Mouse (Mus musculus): Measurements from ENCODE around the gene Klc3. TPM values are rescaled to one million over a fixed set of nuclear protein-coding genes. Genes with fewer than 3 reads are reported as not detected.
A peak's percentile ranks its signal among the peaks of the same experiment; 100 is the strongest.

The Klc3 gene
- polyA plus RNA-seq, 1 experiment from 2014 or later = 10.4 TPM

GRCm38 (mm10) chr7:19404476-19404875, 572 bp upstream of the Klc3 start, which contains the start of gene Ckm:
TSS of gene Ckm (plus strand) at chr7:19404776.
- Histone ChIP-seq H3K27me3 (replicated peaks) (peaks cover 33% of the 10 kb centered on the region), H3K27ac (no peak within 1 kb of the TSS), H3K4me1 (peaks cover 8% of the 10 kb centered on the region; the same call in 1 of the 2 replicates), H3K4me2 (peak within 1 kb of the TSS; percentile 79), H3K9me3 (no peaks in the 10 kb centered on the region), H3K36me3 (no peaks in the 10 kb centered on the region), H3K4me3 (replicated peaks) (peak within 1 kb of the TSS; percentile 62), H3K9ac (peak within 1 kb of the TSS; percentile 44; the same call in 1 of the 2 replicates)
- no peak for ATAC-seq (ENCODE audit: insufficient read depth, low FRiP score, low read depth)
- 48% methylated on average over 7 of the region's 7 CpGs for WGBS

DNA sequence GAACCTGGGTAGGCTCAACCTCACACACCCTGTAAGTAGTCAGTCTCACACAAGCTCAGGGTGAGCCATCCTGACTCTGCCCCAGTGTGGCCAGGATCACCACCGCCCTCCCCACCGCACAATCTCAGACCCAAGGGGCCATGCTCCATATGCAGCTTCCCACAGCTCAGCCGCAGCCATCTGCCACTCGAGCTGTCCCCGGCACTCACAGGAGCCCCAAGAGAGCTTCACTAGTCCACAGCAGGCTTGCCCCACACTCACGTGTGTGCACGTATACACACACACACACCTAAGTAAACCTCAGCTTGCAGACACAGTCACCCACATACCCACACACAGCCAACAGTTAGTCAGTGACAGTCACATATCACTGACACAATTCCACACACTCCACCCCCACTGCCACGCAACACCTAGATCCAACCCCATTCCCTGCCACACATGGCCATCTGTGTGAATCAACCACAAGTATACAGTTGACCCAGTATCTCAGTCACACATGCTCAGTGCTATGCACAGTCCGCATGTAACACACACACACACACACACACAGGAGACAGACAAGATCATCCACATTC, 1.3 kb downstream of the Klc3 start:
- Histone ChIP-seq H3K27ac (no peak overlapping the region), H3K4me2 (no peak overlapping the region), H3K4me3 (replicated peaks) (no peak overlapping the region), H3K27me3 (replicated peaks) (peaks cover 36% of the 10 kb centered on the region), H3K9ac (no peak overlapping the region), H3K9me3 (no peaks in the 10 kb centered on the region), H3K4me1 (peaks cover 12% of the 10 kb centered on the region), H3K36me3 (no peaks in the 10 kb centered on the region)
- WGBS = 81% methylated on average over 9 of the region's 9 CpGs
- no peak for ATAC-seq (ENCODE audit: insufficient read depth, low FRiP score, low read depth)

- Histone ChIP-seq H3K27ac (no peak overlapping the region), H3K4me2 (no peak overlapping the region)
Observed at GRCm38 (mm10) chr7:19400946-19401345, 3.0 kb downstream of the Klc3 start.

DNA sequence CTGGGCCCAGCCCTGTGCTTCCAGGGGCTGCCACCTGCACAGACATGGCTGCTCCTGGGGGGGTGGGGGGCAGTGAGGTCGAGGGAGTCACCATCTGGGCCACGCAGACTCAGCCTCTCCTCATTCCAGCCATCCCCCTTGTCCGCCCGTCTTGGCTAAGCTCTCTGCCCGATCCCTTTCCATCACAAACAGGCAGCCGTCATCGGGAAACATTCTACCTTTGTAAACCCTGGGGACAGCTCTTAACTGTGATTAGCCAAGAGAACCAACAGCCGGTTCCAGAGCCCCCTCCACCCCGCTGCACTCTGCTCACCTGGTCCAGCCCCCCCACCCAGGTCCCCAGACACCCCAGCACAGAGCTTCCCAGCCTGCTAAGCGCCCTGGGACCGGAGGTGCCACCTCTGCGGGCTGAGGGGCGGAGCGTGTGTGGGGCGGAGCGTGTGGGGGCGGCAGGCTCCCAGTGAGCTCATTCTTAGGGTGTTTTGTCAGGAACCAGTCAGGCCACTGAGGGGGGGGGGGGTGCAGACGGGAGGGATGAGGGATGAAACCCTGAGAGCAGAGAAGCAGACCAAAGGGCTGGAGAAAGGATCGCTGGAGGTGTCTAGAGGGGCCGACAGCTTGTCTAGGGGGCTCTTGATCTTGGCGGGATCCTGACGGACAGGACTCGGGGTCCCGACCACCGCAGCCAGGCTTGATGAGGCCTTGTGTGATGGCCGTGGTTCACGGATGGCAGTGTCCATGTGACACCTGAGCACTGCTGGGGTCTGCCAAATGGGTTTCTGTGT, 4.2 kb downstream of the Klc3 start:
- Histone ChIP-seq H3K4me1 (peaks cover 12% of the 10 kb centered on the region), H3K27ac (peak overlapping the region; percentile 7; the same call in 1 of the 2 replicates), H3K9me3 (no peaks in the 10 kb centered on the region), H3K4me3 (replicated peaks) (peak overlapping the region; percentile 30), H3K36me3 (peaks cover 8% of the 10 kb centered on the region; the same call in 1 of the 2 replicates), H3K9ac (0 out of 2 replicates have a peak overlapping the region, but pooled peaks have one; percentile 19), H3K27me3 (replicated peaks) (peaks cover 26% of the 10 kb centered on the region), H3K4me2 (peak overlapping the region; percentile 56)
- peak; percentile 44 for ATAC-seq (ENCODE audit: insufficient read depth, low FRiP score, low read depth)
- WGBS = 3% methylated on average over 27 of the region's 27 CpGs

More at GRCm38 (mm10) chr7:19400946-19401345, 3.0 kb downstream of the Klc3 start:
- no peak for ATAC-seq (ENCODE audit: insufficient read depth, low FRiP score, low read depth)
- Histone ChIP-seq H3K9ac (no peak overlapping the region), H3K9me3 (no peaks in the 10 kb centered on the region), H3K36me3 (no peaks in the 10 kb centered on the region), H3K4me3 (replicated peaks) (no peak overlapping the region), H3K4me1 (peaks cover 12% of the 10 kb centered on the region), H3K27me3 (replicated peaks) (peaks cover 36% of the 10 kb centered on the region)
- WGBS = 76% methylated on average over 4 of the region's 4 CpGs

DNA sequence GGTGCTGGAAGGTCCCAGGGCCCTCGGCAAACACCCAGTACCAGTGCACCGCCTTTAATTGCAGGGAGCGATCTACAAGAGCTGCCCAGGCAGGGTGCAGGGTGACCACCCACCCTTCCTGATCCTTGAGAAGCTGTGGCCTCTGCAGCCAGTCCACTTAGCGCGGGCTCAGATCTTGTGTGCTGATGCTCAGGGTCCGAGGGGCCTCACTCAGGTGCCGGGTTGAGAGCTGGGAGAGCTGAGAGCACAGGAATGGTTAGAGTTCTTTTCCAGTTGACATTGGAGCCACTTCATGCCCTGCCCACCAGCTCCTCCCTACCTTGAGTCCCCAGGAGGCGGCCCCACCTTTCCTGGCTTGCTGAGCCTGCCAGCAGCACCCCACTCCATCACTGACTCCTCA, 9.4 kb downstream of the Klc3 start:
- H3K27me3 ChIP-seq (replicated peaks) = peaks cover 3% of the 10 kb centered on the region; the same call in 1 of the 2 replicates
- 81% methylated on average over 8 of the region's 8 CpGs for WGBS
- H3K9me3 ChIP-seq = no peaks in the 10 kb centered on the region
- H3K27ac ChIP-seq = no peak overlapping the region
- H3K9ac ChIP-seq = no peak overlapping the region
- peaks cover 53% of the 10 kb centered on the region for H3K36me3 ChIP-seq
- no peak for ATAC-seq (ENCODE audit: insufficient read depth, low FRiP score, low read depth)
- no peak overlapping the region for H3K4me3 ChIP-seq (replicated peaks)
- H3K4me2 ChIP-seq = no peak overlapping the region
- H3K4me1 ChIP-seq = peaks cover 3% of the 10 kb centered on the region; the same call in 1 of the 2 replicates

DNA sequence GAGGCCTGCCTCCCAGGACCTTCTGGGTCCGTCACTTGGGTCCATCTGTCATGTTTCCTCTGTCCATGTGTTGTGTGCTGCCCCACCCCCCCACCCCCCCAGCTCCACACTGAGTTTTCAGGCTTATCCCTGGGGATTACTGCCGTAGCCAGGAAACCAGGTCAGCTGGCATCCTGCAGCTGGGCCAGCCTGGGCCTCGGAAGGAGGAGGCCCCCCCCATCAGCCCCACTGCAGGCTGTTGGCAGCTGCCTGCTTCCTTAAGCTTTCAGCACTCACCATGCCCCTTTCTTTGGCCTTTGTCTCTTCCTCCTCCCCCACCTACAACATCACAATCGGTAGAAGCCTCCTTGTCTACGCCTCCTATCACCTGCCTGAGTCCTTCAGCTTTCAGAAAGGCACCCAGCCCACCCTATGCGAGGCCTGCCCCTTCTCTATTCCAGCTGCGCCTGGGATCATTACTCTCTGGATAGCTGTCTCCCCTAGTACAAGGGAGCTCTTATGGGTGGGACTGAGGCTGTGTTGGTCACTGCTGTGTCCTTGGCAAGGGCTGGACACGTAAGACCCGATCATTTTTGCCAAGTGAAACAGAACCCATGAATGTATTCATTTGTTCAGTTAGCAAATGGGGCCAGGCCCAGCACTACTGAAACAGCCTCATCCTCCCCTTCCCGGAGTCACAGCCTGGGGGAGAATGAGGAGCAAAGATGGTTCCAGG, 15.0 kb downstream of the Klc3 start:
- no peak for ATAC-seq (ENCODE audit: insufficient read depth, low FRiP score, low read depth)
- no peaks in the 10 kb centered on the region for H3K27me3 ChIP-seq (replicated peaks)
- no peaks in the 10 kb centered on the region for H3K9me3 ChIP-seq
- no peak overlapping the region for H3K9ac ChIP-seq
- no peaks in the 10 kb centered on the region for H3K4me1 ChIP-seq
- H3K36me3 ChIP-seq = peaks cover 64% of the 10 kb centered on the region
- no peak overlapping the region for H3K4me2 ChIP-seq
- H3K4me3 ChIP-seq (replicated peaks) = no peak overlapping the region
- 80% methylated on average over 10 of the region's 10 CpGs for WGBS
- H3K27ac ChIP-seq = no peak overlapping the region

GRCm38 (mm10) chr7:19383708-19384107, 20.2 kb downstream of the Klc3 start:
- H3K9ac ChIP-seq = no peak overlapping the region
- peaks cover 10% of the 10 kb centered on the region for H3K4me1 ChIP-seq
- H3K4me3 ChIP-seq (replicated peaks) = no peak overlapping the region
- H3K36me3 ChIP-seq = peaks cover 20% of the 10 kb centered on the region
- 84% methylated on average over 9 of the region's 9 CpGs for WGBS
- no peaks in the 10 kb centered on the region for H3K9me3 ChIP-seq
- no peak overlapping the region for H3K27ac ChIP-seq
- no peaks in the 10 kb centered on the region for H3K27me3 ChIP-seq (replicated peaks)
- no peak for ATAC-seq (ENCODE audit: insufficient read depth, low FRiP score, low read depth)
- no peak overlapping the region for H3K4me2 ChIP-seq

DNA sequence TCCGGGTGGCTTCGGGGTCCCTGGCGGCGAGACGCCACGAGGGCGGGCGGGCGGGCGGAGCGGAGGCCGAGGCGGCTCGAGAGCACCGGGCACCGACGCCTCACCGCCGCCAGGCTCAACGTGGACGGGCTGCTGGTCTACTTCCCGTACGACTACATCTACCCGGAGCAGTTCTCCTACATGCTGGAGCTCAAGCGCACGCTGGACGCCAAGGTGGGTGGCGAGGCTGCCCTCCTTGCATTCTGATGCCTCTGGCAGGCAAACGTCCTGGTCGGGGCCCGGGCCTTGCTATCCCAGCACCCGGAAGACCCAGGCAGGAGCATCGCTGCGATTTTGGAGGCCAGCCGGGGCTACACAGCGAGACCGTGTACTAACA, 21.8 kb downstream of the Klc3 start:
- Histone ChIP-seq H3K4me2 (peak overlapping the region; percentile 70), H3K4me1 (peaks cover 10% of the 10 kb centered on the region), H3K9me3 (no peaks in the 10 kb centered on the region), H3K9ac (peak overlapping the region; percentile 92), H3K4me3 (replicated peaks) (peak overlapping the region; percentile 95), H3K27ac (peak overlapping the region; percentile 22; the same call in 1 of the 2 replicates), H3K36me3 (peaks cover 16% of the 10 kb centered on the region), H3K27me3 (replicated peaks) (no peaks in the 10 kb centered on the region)
- peak; percentile 52 for ATAC-seq (ENCODE audit: insufficient read depth, low FRiP score, low read depth)
- under 1% methylated on average over 34 of the region's 37 CpGs for WGBS

DNA sequence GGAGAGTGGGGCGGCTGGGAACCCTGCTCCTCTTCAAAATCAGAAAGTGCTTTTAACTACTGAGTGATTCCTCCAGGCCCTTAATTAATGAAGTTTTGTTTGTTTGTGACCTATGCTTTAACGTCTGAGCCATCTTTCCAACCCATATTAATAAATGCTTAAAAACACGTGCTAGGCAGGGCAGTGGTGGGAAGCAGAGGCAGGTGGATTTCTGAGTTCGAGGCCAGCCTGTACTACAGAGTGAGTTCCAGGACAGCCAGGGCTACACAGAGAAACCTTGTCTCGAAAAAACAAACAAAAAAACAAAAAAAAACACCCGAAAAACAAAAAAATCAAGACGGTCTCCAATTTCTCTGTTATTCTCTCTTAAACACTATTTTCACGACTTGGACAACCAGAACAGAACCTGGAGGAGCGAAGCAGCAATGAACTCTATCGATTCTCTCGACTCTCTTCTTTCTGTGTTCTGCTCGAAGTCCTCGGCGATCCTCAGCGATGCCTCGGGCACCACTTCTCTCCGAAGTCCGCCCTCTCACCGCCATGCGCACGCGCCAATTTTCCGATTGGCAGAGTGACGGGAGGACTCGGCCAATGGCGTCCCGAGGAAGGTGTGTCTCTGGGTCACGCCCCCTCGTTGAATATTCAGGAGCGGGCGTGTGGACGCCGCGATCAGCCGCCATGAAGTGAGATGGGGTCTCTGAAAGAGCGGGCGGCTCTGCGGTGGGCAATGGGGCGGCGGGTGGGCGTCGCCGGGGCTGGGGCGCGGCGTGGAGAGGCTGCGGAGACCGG, 22.3 kb downstream of the Klc3 start, which contains the start of gene Ercc2:
TSS of gene Ercc2 (plus strand) at position 634 of the 789 bp plus-strand sequence.
- peak within 1 kb of the TSS; percentile 70 for H3K4me2 ChIP-seq
- peaks cover 10% of the 10 kb centered on the region for H3K4me1 ChIP-seq
- peak within 1 kb of the TSS; percentile 92 for H3K9ac ChIP-seq
- peak; percentile 96 for ATAC-seq (ENCODE audit: insufficient read depth, low FRiP score, low read depth)
- H3K4me3 ChIP-seq (replicated peaks) = peak within 1 kb of the TSS; percentile 95
- no peaks in the 10 kb centered on the region for H3K9me3 ChIP-seq
- peaks cover 10% of the 10 kb centered on the region; the same call in 1 of the 2 replicates for H3K36me3 ChIP-seq
- H3K27me3 ChIP-seq (replicated peaks) = no peaks in the 10 kb centered on the region
- WGBS = 6% methylated on average over 48 of the region's 48 CpGs
- H3K27ac ChIP-seq = peak within 1 kb of the TSS; percentile 22; the same call in 1 of the 2 replicates

- Histone ChIP-seq H3K36me3 (no peaks in the 10 kb centered on the region), H3K4me3 (replicated peaks) (no peak overlapping the region), H3K27me3 (replicated peaks) (no peaks in the 10 kb centered on the region), H3K4me2 (no peak overlapping the region), H3K4me1 (peaks cover 7% of the 10 kb centered on the region), H3K27ac (no peak overlapping the region), H3K9ac (no peak overlapping the region), H3K9me3 (no peaks in the 10 kb centered on the region)
- ATAC-seq (ENCODE audit: insufficient read depth, low FRiP score, low read depth) = no peak
- 60% methylated on average over 8 of the region's 8 CpGs for WGBS
Observed at GRCm38 (mm10) chr7:19378049-19378448, 25.9 kb downstream of the Klc3 start.

DNA sequence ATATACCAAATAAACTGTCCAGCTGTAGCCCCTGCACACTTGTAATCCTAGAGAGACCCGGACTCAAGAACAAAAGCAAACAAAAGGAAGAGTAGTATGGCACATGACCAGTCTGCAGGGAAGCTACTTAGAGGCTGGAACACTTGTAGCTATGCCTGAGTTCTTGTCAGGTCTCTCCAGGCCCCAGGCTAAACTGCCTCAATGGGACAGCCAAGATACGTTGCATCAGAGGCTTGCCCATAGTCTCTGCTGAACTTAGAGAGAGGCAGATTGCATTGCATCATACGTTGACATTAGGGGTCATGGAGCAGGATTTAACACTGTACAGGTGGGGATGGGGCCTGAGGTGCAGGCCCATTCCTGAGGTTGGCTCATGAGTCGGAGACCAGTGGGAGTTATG, 27.9 kb downstream of the Klc3 start:
- no peak for ATAC-seq (ENCODE audit: insufficient read depth, low FRiP score, low read depth)
- Histone ChIP-seq H3K9me3 (no peaks in the 10 kb centered on the region), H3K4me3 (replicated peaks) (no peak overlapping the region), H3K36me3 (no peaks in the 10 kb centered on the region), H3K27me3 (replicated peaks) (no peaks in the 10 kb centered on the region), H3K9ac (no peak overlapping the region), H3K4me2 (no peak overlapping the region), H3K4me1 (no peaks in the 10 kb centered on the region), H3K27ac (no peak overlapping the region)
- 82% methylated on average over 4 of the region's 4 CpGs for WGBS

All from stomach, embryonic 15.5 days (tissue).